Mouse (Mus musculus) CH12.LX (cell line): ENCODE data around the gene Clca4b. TPM values are rescaled to one million over a fixed set of nuclear protein-coding genes. Genes with fewer than 3 reads are reported as not detected.
"Not testable (repeated sequence)": the region's sequence is repeated elsewhere in the genome, so short reads cannot be mapped to it uniquely, and the experiment has no call there.

ENCODE experiments used
- DNase-seq: peaks from one replicate; pipeline ENCODE4 v3.0.0-alpha.2; 2013; ENCODE audit errors: extremely low read depth
- H3K27ac ChIP-seq: 2 replicates; pipeline ENCODE4 v1.5.1; 2012; ENCODE audit warnings: low read depth, mild to moderate bottlenecking, control low read depth, moderate library complexity; ENCODE audit not compliant: insufficient read depth
- H3K27me3 ChIP-seq: replicated peaks from 2 replicates; pipeline ENCODE3; 2012; ENCODE audit warnings: inconsistent platforms
- H3K36me3 ChIP-seq, 2 experiments: replicated peaks in 1 of 2; 2 replicates each; pipeline versions ENCODE3 to v1.6.1; 2012; ENCODE audit warnings: inconsistent platforms in 1 of 2, low read length in 1 of 2, mild to moderate bottlenecking in 1 of 2, mixed read lengths in 1 of 2, moderate library complexity in 1 of 2; ENCODE audit not compliant: control insufficient read depth in 1 of 2, insufficient read depth in 1 of 2
- H3K4me1 ChIP-seq, 2 experiments: 2 replicates each; pipeline ENCODE4 v1.6.1; 2012; ENCODE audit warnings: inconsistent platforms in 1 of 2, moderate library complexity in 1 of 2; ENCODE audit not compliant: insufficient read depth in 2 of 2, control insufficient read depth in 1 of 2
- H3K4me2 ChIP-seq: 2 replicates; pipeline ENCODE4 v1.6.1; 2012; ENCODE audit warnings: low read depth, mild to moderate bottlenecking, control low read depth; ENCODE audit not compliant: poor library complexity, insufficient read depth, severe bottlenecking
- H3K4me3 ChIP-seq, 3 experiments: fragments of 150-350 bp in 1 of 3; sonication (generic) in 1 of 3; replicated peaks in 1 of 3; 2 replicates each; pipeline versions ENCODE3 to v1.5.1; 2011 to 2012; ENCODE audit warnings: low read depth in 2 of 3, low read length in 2 of 3, mild to moderate bottlenecking in 2 of 3, moderate library complexity in 2 of 3, control low read depth in 1 of 3, improper control_type of control experiment in 1 of 3, inconsistent platforms in 1 of 3, mixed read lengths in 1 of 3; ENCODE audit not compliant: poor library complexity in 1 of 3
- H3K79me2 ChIP-seq: replicated peaks from 2 replicates; pipeline ENCODE4 v1.6.1; 2012; ENCODE audit warnings: mild to moderate bottlenecking, moderate library complexity; ENCODE audit not compliant: control insufficient read depth, poor library complexity, insufficient read depth, severe bottlenecking; ENCODE audit errors: extremely low read depth
- H3K9ac ChIP-seq: 2 replicates; pipeline ENCODE4 v1.6.1; 2012; ENCODE audit warnings: low read depth, mild to moderate bottlenecking, control low read depth, moderate library complexity; ENCODE audit not compliant: insufficient read depth
- H3K9me3 ChIP-seq: replicated peaks from 2 replicates; pipeline ENCODE3; 2012; ENCODE audit warnings: low read length, inconsistent platforms, mixed read lengths
- BHLHE40 ChIP-seq: IDR thresholded peaks from 2 replicates; pipeline ENCODE4 v1.6.1; 2011; ENCODE audit warnings: mild to moderate bottlenecking, low read depth, low read length, improper control_type of control experiment
- CHD2 ChIP-seq: IDR thresholded peaks from 2 replicates; pipeline ENCODE4 v1.6.1; 2011; ENCODE audit warnings: low read length, improper control_type of control experiment
- CTCF ChIP-seq, 2 experiments: IDR thresholded peaks in 1 of 2; conservative IDR thresholded peaks in 1 of 2; 2 replicates each; pipeline ENCODE4 v1.5.1; 2011 to 2012; ENCODE audit warnings: low read depth in 2 of 2, low read length in 2 of 2, improper control_type of control experiment in 1 of 2, inconsistent platforms in 1 of 2, mild to moderate bottlenecking in 1 of 2, moderate library complexity in 1 of 2
- E2F4 ChIP-seq: IDR thresholded peaks from 2 replicates; pipeline ENCODE4 v1.6.1; 2011; ENCODE audit warnings: low read depth, low read length, improper control_type of control experiment; ENCODE audit not compliant: insufficient replicate concordance
- ETS1 ChIP-seq: conservative IDR thresholded peaks from 2 replicates; pipeline ENCODE4 v1.6.1; 2012; ENCODE audit warnings: low read depth, mild to moderate bottlenecking, inconsistent platforms, low read length, improper control_type of control experiment, moderate library complexity
- IRF4 ChIP-seq: IDR thresholded peaks from 2 replicates; pipeline ENCODE4 v1.6.1; 2014; ENCODE audit warnings: low read depth, mild to moderate bottlenecking, inconsistent platforms, low read length, improper control_type of control experiment
- KAT2A ChIP-seq: IDR thresholded peaks from 2 replicates; pipeline ENCODE4 v1.6.1; 2012; ENCODE audit warnings: low read length, improper control_type of control experiment, inconsistent platforms; ENCODE audit not compliant: insufficient replicate concordance
- NRF1 ChIP-seq: IDR thresholded peaks from 2 replicates; pipeline ENCODE4 v1.6.1; 2014; ENCODE audit warnings: low read depth, mild to moderate bottlenecking, inconsistent platforms, low read length, improper control_type of control experiment, moderate library complexity
- ZKSCAN1 ChIP-seq: IDR thresholded peaks from 2 replicates; pipeline ENCODE4 v1.6.1; 2012; ENCODE audit warnings: low read depth, inconsistent platforms, low read length, improper control_type of control experiment, borderline replicate concordance
- ZNF384 ChIP-seq: IDR thresholded peaks from 2 replicates; pipeline ENCODE4 v1.6.1; 2012; ENCODE audit warnings: low read depth, low read length, improper control_type of control experiment, inconsistent platforms
- dilution Hi-C: fragments of 300-500 bp; cut with MboI; formaldehyde crosslinking; loops from 2 replicates; pipeline ENCODE4 v1.14.3; 2020; ENCODE audit warnings: low sequenced_read_pairs; ENCODE audit not compliant: extremely low pct_unique_long_range_greater_than_20kb, extremely low pct_ligation_motif_present
- in situ Hi-C: fragments of 300-500 bp; cut with MboI; formaldehyde crosslinking; loops from 3 replicates; pipeline ENCODE4 v1.14.3; 2019; ENCODE audit warnings: low sequenced_read_pairs, low pct_ligation_motif_present, low pct_unique_long_range_greater_than_20kb, mixed read lengths
- polyA plus RNA-seq: library from polyadenylated mRNA; unstranded; fragments of >175 nt; gene quantifications from 2 replicates; pipeline ENCODE4 v1.2.1, GENCODE M21; 2012; ENCODE audit warnings: low read depth; ENCODE audit not compliant: insufficient read length
- total RNA-seq, 2 experiments: library from RNA; depleted of rRNA; stranded (reverse); fragments of 300-350 nt in 1 of 2; fragments of >200 nt in 1 of 2; gene quantifications; 2 replicates each; pipeline ENCODE4 v1.2.3; 2012 to 2014

The Clca4b gene
- total and polyA plus RNA-seq, 3 experiments, result not detected

- TF ChIP-seq ZNF384, result peak; percentile 42; the same call in 1 of the 2 replicates
- H3K9ac ChIP-seq, in situ Hi-C loops, H3K36me3 ChIP-seq, H3K27me3 ChIP-seq, H3K27ac ChIP-seq, H3K79me2 ChIP-seq, dilution Hi-C loops, H3K4me3 ChIP-seq, H3K4me2 ChIP-seq, H3K9me3 ChIP-seq: not testable (repeated sequence)
- DNase-seq, result peak; percentile 42
- H3K4me1 ChIP-seq, result peaks cover 0 to 16% of the 10 kb centered on the region in 2 experiments; a peak in 2 of 4 replicates
These were observed 1.3 kb upstream of the Clca4b start for GRCm38 (mm10) chr3:144933625-144934024.

GRCm38 (mm10) chr3:144933011-144933491, 722 bp upstream of the Clca4b start:
- H3K27me3 ChIP-seq, result no peaks in the 10 kb centered on the region
- in situ Hi-C loops (no loop called here), dilution Hi-C loops (no loop called here)
- H3K27ac ChIP-seq, result no peak overlapping the region
- H3K9me3 ChIP-seq, result no peaks in the 10 kb centered on the region
- no peaks in the 10 kb centered on the region for H3K79me2 ChIP-seq
- no peak overlapping the region for H3K4me3 ChIP-seq
- no peaks in the 10 kb centered on the region for H3K36me3 ChIP-seq
- H3K4me2 ChIP-seq, result no peak overlapping the region
- DNase-seq, result peak; percentile 21
- no peak overlapping the region for H3K9ac ChIP-seq
- H3K4me1 ChIP-seq, result peaks cover 0 to 16% of the 10 kb centered on the region in 2 experiments; a peak in 2 of 4 replicates
- TF ChIP-seq CTCF (conservative IDR thresholded peaks at IDR 0.05 in 1 of 2, IDR thresholded peaks at IDR 0.05 in 1 of 2; ENCODE audit: low read depth in 2 of 2, low read length in 2 of 2), result no peak

- no peak for DNase-seq
- no peaks in the 10 kb centered on the region for H3K36me3 ChIP-seq
- no peak overlapping the region for H3K4me2 ChIP-seq
- no peaks in the 10 kb centered on the region for H3K79me2 ChIP-seq
- in situ Hi-C loops, result no loop called here
- H3K4me1 ChIP-seq, result no peaks in the 10 kb centered on the region
- TF ChIP-seq CHD2 (no peak), ZKSCAN1 (no peak), KAT2A (no peak)
- no peak overlapping the region for H3K9ac ChIP-seq
- H3K4me3 ChIP-seq, result no peak overlapping the region
- no peaks in the 10 kb centered on the region for H3K9me3 ChIP-seq
- H3K27me3 ChIP-seq, result no peaks in the 10 kb centered on the region
- no peak overlapping the region for H3K27ac ChIP-seq
- dilution Hi-C loops, result no loop called here
These were observed 18.3 kb downstream of the Clca4b start for GRCm38 (mm10) chr3:144914014-144914413.

- Histone ChIP-seq H3K4me1 (peaks cover 0 to 36% of the 10 kb centered on the region in 2 experiments; a peak in 2 of 4 replicates), H3K4me2 (no peak overlapping the region), H3K27me3 (no peaks in the 10 kb centered on the region), H3K36me3 (no peaks in the 10 kb centered on the region), H3K79me2 (no peaks in the 10 kb centered on the region), H3K4me3 (no peak overlapping the region), H3K9me3 (no peaks in the 10 kb centered on the region), H3K27ac (no peak overlapping the region), H3K9ac (no peak overlapping the region)
- dilution Hi-C loops (no loop called here), in situ Hi-C loops (no loop called here)
- DNase-seq, result no peak
- no peak for TF ChIP-seq IRF4
- TF ChIP-seq E2F4, result no peak
- TF ChIP-seq NRF1, result no peak
- TF ChIP-seq CHD2, result no peak
- TF ChIP-seq BHLHE40, result no peak
- no peak for TF ChIP-seq ETS1
These were observed 35.2 kb downstream of the Clca4b start for GRCm38 (mm10) chr3:144897042-144897678.
